Mouse (Mus musculus) thymus, adult 2 months (tissue): ENCODE results near the gene P2rx4.
"Not testable (repeated sequence)": the region's sequence is repeated elsewhere in the genome, so short reads cannot be mapped to it uniquely, and the experiment has no call there.

Experiments
- CTCF ChIP-seq: fragments of 200-500 bp; IDR thresholded peaks from 2 replicates; pipeline ENCODE4 v1.5.1; 2012; ENCODE audit warnings: mild to moderate bottlenecking, control low read depth, low read length, moderate library complexity, borderline replicate concordance; ENCODE audit not compliant: control insufficient read depth, poor library complexity, insufficient read depth; ENCODE audit errors: extremely low read depth
- POLR2A ChIP-seq: fragments of 200-500 bp; IDR thresholded peaks from 2 replicates; pipeline ENCODE4 v1.6.1; 2012; ENCODE audit warnings: mild to moderate bottlenecking, low read length, control low read depth, moderate library complexity; ENCODE audit not compliant: control insufficient read depth, poor library complexity, insufficient read depth; ENCODE audit errors: extremely low read depth

DNA sequence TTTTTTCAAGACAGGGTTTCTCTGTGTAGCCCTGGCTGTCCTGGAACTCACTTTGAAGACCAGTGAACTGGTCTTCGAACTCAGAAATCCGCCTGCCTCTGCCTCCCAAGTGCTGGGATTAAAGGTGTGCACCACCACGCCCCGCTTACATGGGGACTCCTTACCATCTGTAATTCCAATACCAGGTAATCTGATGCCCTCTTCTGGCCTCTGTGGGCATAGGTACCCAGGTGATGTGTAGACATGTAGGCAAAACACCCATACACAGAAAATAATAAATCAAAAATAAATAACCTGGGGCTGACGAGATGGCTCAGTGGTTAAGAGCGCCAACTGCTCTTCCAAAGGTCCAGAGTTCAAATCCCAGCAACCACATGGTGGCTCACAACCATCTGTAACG is 35.7 kb upstream of the P2rx4 start:
- TF ChIP-seq CTCF, POLR2A: not testable (repeated sequence)
